Mouse (Mus musculus) ovary, postnatal 36 days (tissue): ENCODE data around the gene Pard3b.

Source experiments
- DNase-seq: peaks from one replicate; pipeline ENCODE4 v3.0.0; 2022; ENCODE audit warnings: low spot score, mixed read lengths

The Pard3b gene

GRCm38 (mm10) chr1:62449193-62449875 is 810.7 kb downstream of the Pard3b start:
- DNase-seq, result no peak

- DNase-seq, result no peak
These were observed 826.9 kb downstream of the Pard3b start for GRCm38 (mm10) chr1:62465536-62465935.

- no peak for DNase-seq
These were observed 827.9 kb downstream of the Pard3b start for GRCm38 (mm10) chr1:62466544-62466943.

- DNase-seq, result no peak
These were observed 844.4 kb downstream of the Pard3b start for GRCm38 (mm10) chr1:62483059-62483458.

- no peak for DNase-seq
These were observed 850.2 kb downstream of the Pard3b start for GRCm38 (mm10) chr1:62488871-62489270.

- no peak for DNase-seq
These were observed 860.5 kb downstream of the Pard3b start for GRCm38 (mm10) chr1:62499146-62499545.

GRCm38 (mm10) chr1:62510501-62510900 is 871.9 kb downstream of the Pard3b start:
- no peak for DNase-seq

GRCm38 (mm10) chr1:62511681-62512080 is 873.1 kb downstream of the Pard3b start:
- DNase-seq, result no peak

- no peak for DNase-seq
These were observed 880.1 kb downstream of the Pard3b start for GRCm38 (mm10) chr1:62518621-62519213.

GRCm38 (mm10) chr1:62521368-62521767 is 882.7 kb downstream of the Pard3b start:
- DNase-seq, result no peak

- DNase-seq, result no peak
These were observed 884.1 kb downstream of the Pard3b start for GRCm38 (mm10) chr1:62522761-62523160.

GRCm38 (mm10) chr1:62527788-62528187 is 889.2 kb downstream of the Pard3b start:
- no peak for DNase-seq

GRCm38 (mm10) chr1:62529941-62530340 is 891.3 kb downstream of the Pard3b start:
- DNase-seq, result no peak

- no peak for DNase-seq
These were observed 894.0 kb downstream of the Pard3b start for GRCm38 (mm10) chr1:62532426-62533126.

- no peak for DNase-seq
These were observed 910.3 kb downstream of the Pard3b start for GRCm38 (mm10) chr1:62548953-62549352.

- no peak for DNase-seq
These were observed 911.9 kb downstream of the Pard3b start for GRCm38 (mm10) chr1:62550546-62550945.

GRCm38 (mm10) chr1:62551516-62551915 is 912.9 kb downstream of the Pard3b start:
- DNase-seq, result no peak

GRCm38 (mm10) chr1:62555838-62556237 is 917.2 kb downstream of the Pard3b start:
- no peak for DNase-seq

GRCm38 (mm10) chr1:62562987-62563386 is 924.4 kb downstream of the Pard3b start:
- no peak for DNase-seq

GRCm38 (mm10) chr1:62564245-62565119 is 925.9 kb downstream of the Pard3b start:
- DNase-seq, result no peak

- no peak for DNase-seq
These were observed 926.6 kb downstream of the Pard3b start for GRCm38 (mm10) chr1:62565120-62565809.

GRCm38 (mm10) chr1:62566596-62566995 is 928.0 kb downstream of the Pard3b start:
- no peak for DNase-seq
